Mouse (Mus musculus) ES-E14 (cell line): ENCODE data around the gene Zfp423. TPM values are rescaled to one million over a fixed set of nuclear protein-coding genes. Genes with fewer than 3 reads are reported as not detected.

Source experiments
- DNase-seq: peaks from one replicate; pipeline ENCODE4 v3.0.0-alpha.2; 2013; ENCODE audit warnings: low read depth, low spot score
- H3K27ac ChIP-seq: 2 replicates; pipeline ENCODE4 v1.5.1; 2012; ENCODE audit warnings: low read depth, mild to moderate bottlenecking, low read length, moderate library complexity, mixed read lengths; ENCODE audit not compliant: poor library complexity, insufficient read depth, severe bottlenecking
- H3K36me3 ChIP-seq: 2 replicates; pipeline ENCODE4 v1.6.1; 2012; ENCODE audit warnings: mild to moderate bottlenecking, low read length, moderate library complexity, mixed read lengths; ENCODE audit not compliant: control insufficient read depth, poor library complexity, insufficient read depth, severe bottlenecking
- H3K4me1 ChIP-seq, 2 experiments: fragments of 150-350 bp in 1 of 2; sonication (generic) in 1 of 2; 2 replicates each; pipeline ENCODE4 v1.6.1; 2012; ENCODE audit warnings: low read length in 2 of 2, mild to moderate bottlenecking in 1 of 2, mixed read lengths in 1 of 2; ENCODE audit not compliant: control insufficient read depth in 2 of 2, insufficient read depth in 2 of 2, poor library complexity in 1 of 2
- H3K4me3 ChIP-seq, 2 experiments: fragments of 150-350 bp in 1 of 2; sonication (generic) in 1 of 2; 2 replicates each; pipeline ENCODE4 v1.5.1; 2012; ENCODE audit warnings: low read length in 2 of 2, low read depth in 1 of 2, mild to moderate bottlenecking in 1 of 2, mixed read lengths in 1 of 2; ENCODE audit not compliant: insufficient read depth in 1 of 2, poor library complexity in 1 of 2, severe bottlenecking in 1 of 2
- H3K9ac ChIP-seq: 2 replicates; pipeline ENCODE4 v1.6.1; 2012; ENCODE audit warnings: low read depth, mild to moderate bottlenecking, low read length, mixed read lengths; ENCODE audit not compliant: poor library complexity, insufficient read depth, severe bottlenecking
- H3K9me3 ChIP-seq: fragments of 150-350 bp; sonication (generic); 2 replicates; pipeline ENCODE4 v1.6.1; 2012; ENCODE audit warnings: low read depth, mild to moderate bottlenecking, low read length; ENCODE audit not compliant: control insufficient read depth, insufficient read depth
- CHD2 ChIP-seq: IDR thresholded peaks from 2 replicates; pipeline ENCODE4 v1.6.1; 2014; ENCODE audit warnings: mild to moderate bottlenecking, low read depth, low read length, inconsistent platforms
- HCFC1 ChIP-seq: IDR thresholded peaks from 2 replicates; pipeline ENCODE4 v1.6.1; 2012; ENCODE audit warnings: low read length, inconsistent platforms, borderline replicate concordance; ENCODE audit not compliant: insufficient read depth
- MAFK ChIP-seq: IDR thresholded peaks from 2 replicates; pipeline ENCODE4 v1.6.1; 2014; ENCODE audit warnings: mild to moderate bottlenecking, low read depth, low read length, inconsistent platforms; ENCODE audit not compliant: insufficient read depth
- ZC3H11A ChIP-seq: IDR thresholded peaks from 2 replicates; pipeline ENCODE4 v1.6.1; 2012; ENCODE audit warnings: low read depth, mild to moderate bottlenecking, inconsistent platforms, low read length, borderline replicate concordance
- ZNF384 ChIP-seq: IDR thresholded peaks from 2 replicates; pipeline ENCODE4 v1.6.1; 2012; ENCODE audit warnings: low read depth, low read length, inconsistent platforms
- in situ Hi-C, 2 experiments: fragments of 600-800 bp; cut with MboI; formaldehyde crosslinking; loops; one replicate each; pipeline ENCODE4 v1.15.1; 2025; ENCODE audit warnings: low sequenced_read_pairs in 2 of 2, inconsistent platforms in 1 of 2; ENCODE audit not compliant: unreplicated experiment in 2 of 2
- total RNA-seq: library from RNA; depleted of rRNA; stranded (reverse); fragments of 300-350 nt; gene quantifications from 2 replicates; pipeline ENCODE4 v1.2.3, GENCODE M21; 2012

Gene Zfp423
- total RNA-seq, 1 experiment = 23.2 TPM

- Histone ChIP-seq H3K9me3 (no peaks in the 10 kb centered on the region), H3K36me3 (no peaks in the 10 kb centered on the region), H3K4me3 (no peak overlapping the region), H3K27ac (no peak overlapping the region), H3K4me1 (peaks cover 13 to 31% of the 10 kb centered on the region in 2 experiments; a peak in 3 of 4 replicates), H3K9ac (no peak overlapping the region)
- TF ChIP-seq CHD2 = no peak
- TF ChIP-seq HCFC1 = no peak
- TF ChIP-seq ZC3H11A = no peak
- TF ChIP-seq ZNF384 = no peak
- no peak for TF ChIP-seq MAFK
- in situ Hi-C loops = no loop called here
- no peak for DNase-seq
These were observed 71.4 kb downstream of the Zfp423 start for GRCm38 (mm10) chr8:87887956-87888355.

GRCm38 (mm10) chr8:87881088-87881487, 78.3 kb downstream of the Zfp423 start:
- Histone ChIP-seq H3K9ac (no peak overlapping the region), H3K27ac (no peak overlapping the region), H3K36me3 (no peaks in the 10 kb centered on the region), H3K4me1 (peaks cover 13 to 37% of the 10 kb centered on the region in 2 experiments), H3K9me3 (no peaks in the 10 kb centered on the region), H3K4me3 (no peak overlapping the region)
- TF ChIP-seq ZNF384 (no peak), MAFK (no peak), HCFC1 (no peak), CHD2 (no peak), ZC3H11A (no peak)
- in situ Hi-C loops = no loop called here
- no peak for DNase-seq

- in situ Hi-C loops = no loop called here
- no peaks in the 10 kb centered on the region for H3K9me3 ChIP-seq
- no peak overlapping the region for H3K4me3 ChIP-seq
- TF ChIP-seq HCFC1 (no peak), MAFK (no peak), CHD2 (no peak), ZNF384 (no peak), ZC3H11A (no peak)
- no peak for DNase-seq
- H3K9ac ChIP-seq = no peak overlapping the region
- H3K27ac ChIP-seq = no peak overlapping the region
- H3K4me1 ChIP-seq = peaks cover 9 to 15% of the 10 kb centered on the region in 2 experiments
- H3K36me3 ChIP-seq = no peaks in the 10 kb centered on the region
These were observed 83.5 kb downstream of the Zfp423 start for GRCm38 (mm10) chr8:87875852-87876251.

DNA sequence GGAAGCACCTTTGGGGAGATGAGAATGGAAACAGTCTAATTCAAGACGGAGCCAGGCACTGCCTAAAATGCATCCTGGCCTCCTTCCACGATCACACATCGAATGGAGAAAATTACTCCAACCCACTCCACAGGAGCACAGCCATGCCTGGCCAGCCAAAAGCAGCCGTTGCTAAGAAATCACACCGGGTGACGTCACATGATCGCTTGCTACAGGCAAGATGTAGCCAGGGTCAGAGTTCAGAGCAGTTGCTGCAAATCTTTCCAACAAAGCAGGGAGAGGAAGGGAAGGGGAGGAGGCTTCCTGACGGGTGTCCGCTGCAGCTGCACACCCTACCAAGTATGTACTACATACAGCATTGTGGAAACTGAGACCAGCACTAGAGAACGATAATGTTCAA, 83.9 kb downstream of the Zfp423 start:
- in situ Hi-C loops = no loop called here
- H3K27ac ChIP-seq = no peak overlapping the region
- no peak for DNase-seq

More for the DNA sequence above, 83.9 kb downstream of the Zfp423 start:
- Histone ChIP-seq H3K9me3 (no peaks in the 10 kb centered on the region), H3K4me3 (no peak overlapping the region), H3K36me3 (no peaks in the 10 kb centered on the region), H3K9ac (no peak overlapping the region), H3K4me1 (peaks cover 8 to 12% of the 10 kb centered on the region in 2 experiments)
- TF ChIP-seq HCFC1 (no peak), ZNF384 (no peak), CHD2 (no peak), ZC3H11A (no peak), MAFK (no peak)
